Mouse (Mus musculus) adrenal gland, postnatal 0 days (tissue): ENCODE data around the gene Cops6. TPM values are rescaled to one million over a fixed set of nuclear protein-coding genes. Genes with fewer than 3 reads are reported as not detected.

Source experiments
- microRNA-seq: library from miRNA; unstranded; fragments of <30 nt; microRNA quantifications from one replicate; pipeline ENCODE4, GENCODE M21; 2016; ENCODE audit warnings: borderline replicate concordance; ENCODE audit not compliant: insufficient number of aligned reads
- polyA plus RNA-seq: library from polyadenylated mRNA; unstranded; fragments of >200 nt; fragmentation: Nextera tagmentation; extraction: Ambion mirVana; gene quantifications from 2 replicates; pipeline ENCODE4 v1.2.1, GENCODE M21; 2015

Gene Cops6
- polyA plus RNA-seq: 198 and 240 TPM in 2 replicates

GRCm38 (mm10) chr5:138160842-138161665, at the start of gene Cops6:
Gene Cops6 (plus strand): TSS chr5:138161071.

GRCm38 (mm10) chr5:138116255-138117198, 44.3 kb upstream of the Cops6 start, which contains the start of gene Zscan21:
Gene Zscan21 (plus strand): TSS chr5:138116903.

GRCm38 (mm10) chr5:138155443-138155976, 5.4 kb upstream of the Cops6 start, which contains the start of gene Zfp113:
Gene Zfp113 (minus strand): TSS chr5:138155744.

GRCm38 (mm10) chr5:138171695-138172491, 11.0 kb downstream of the Cops6 start, which contains the start of the genes Ap4m1 and Mcm7:
Gene Ap4m1 (plus strand): TSS chr5:138172002.
Gene Mcm7 (minus strand): TSS chr5:138172422.

DNA sequence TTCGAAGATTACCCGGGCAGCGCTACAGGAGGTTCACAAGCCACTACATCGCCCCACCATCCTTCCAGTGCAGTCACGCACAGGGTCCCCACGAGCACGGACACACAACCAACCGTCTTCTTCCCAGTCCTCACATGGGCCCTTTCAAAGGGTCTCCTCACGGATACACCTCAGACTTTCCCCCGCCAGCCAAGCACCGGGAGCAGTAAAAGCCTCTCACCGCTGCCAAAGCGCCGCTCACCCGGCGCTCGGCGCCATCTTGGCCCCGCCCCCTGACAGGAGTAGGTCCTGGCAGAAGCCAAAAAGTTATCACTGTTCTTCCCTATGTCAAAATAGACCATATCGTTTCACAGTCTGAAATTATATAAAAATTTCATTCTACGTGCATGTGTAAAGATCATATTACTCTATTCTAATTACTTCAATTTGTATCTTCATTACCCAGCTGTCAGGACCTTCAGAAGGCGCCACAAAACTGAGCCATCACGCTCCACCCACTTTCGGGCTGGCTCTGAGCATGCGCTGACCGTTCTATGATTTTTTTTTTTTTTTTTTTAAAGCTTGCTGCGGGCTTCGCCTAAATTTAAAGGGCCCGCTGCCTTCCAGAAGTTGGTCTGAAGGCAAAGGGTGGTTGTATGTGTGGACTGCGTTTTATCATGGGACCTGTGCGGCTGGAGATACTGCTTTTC, 26.2 kb downstream of the Cops6 start, which contains the start of the genes Taf6 and Cnpy4:
Gene Taf6 (minus strand): TSS at position 502 of the 689 bp plus-strand sequence.
Gene Cnpy4 (plus strand): TSS at position 536 of the 689 bp plus-strand sequence.

GRCm38 (mm10) chr5:138193771-138194727, 33.2 kb downstream of the Cops6 start, which contains the start of gene Mblac1:
Gene Mblac1 (plus strand): TSS chr5:138194314.

Small RNAs within 50 kb of the gene (microRNA-seq; reads per million reads assigned to microRNA genes)
- gene Mir106b: 1,510 reads per million, percentile 81 among the genes with 10 or more reads in this experiment
- gene Mir25: 330 reads per million, percentile 59 among the genes with 10 or more reads in this experiment
- gene Mir93: 1,712 reads per million, percentile 82 among the genes with 10 or more reads in this experiment

Other genes starting within 250 kb of the Cops6 start
- 2.0 and 2.4 TPM in 2 replicates for gene Cyp3a13, start 239.5 kb upstream of the Cops6 start, polyA plus RNA-seq
- gene Gjc3, start 198.0 kb upstream of the Cops6 start, polyA plus RNA-seq: 2.4 and 2.7 TPM in 2 replicates
- 17.9 and 28.3 TPM in 2 replicates for gene Azgp1, start 179.6 kb upstream of the Cops6 start, polyA plus RNA-seq
- gene Smok3a, start 139.8 kb upstream of the Cops6 start, polyA plus RNA-seq: not detected in 2 replicates
- gene Smok3b, start 139.6 kb upstream of the Cops6 start, polyA plus RNA-seq: not detected in 2 replicates
- not detected in 2 replicates for gene Smok3c, start 107.9 kb upstream of the Cops6 start, polyA plus RNA-seq
- 8.4 and 10.3 TPM in 2 replicates for gene Zkscan1, start 76.0 kb upstream of the Cops6 start, polyA plus RNA-seq
- gene Zscan21, start 44.2 kb upstream of the Cops6 start, polyA plus RNA-seq: 27.5 and 28.0 TPM in 2 replicates
- gene Zfp113, start 5.3 kb upstream of the Cops6 start, polyA plus RNA-seq: 9.4 and 12.4 TPM in 2 replicates
- gene Ap4m1, start 10.9 kb downstream of the Cops6 start, polyA plus RNA-seq: 9.8 and 16.1 TPM in 2 replicates
- 55.5 and 71.3 TPM in 2 replicates for gene Mcm7, start 11.4 kb downstream of the Cops6 start, polyA plus RNA-seq
- 35.0 and 47.4 TPM in 2 replicates for gene Taf6, start 26.4 kb downstream of the Cops6 start, polyA plus RNA-seq
- 36.8 and 39.6 TPM in 2 replicates for gene Cnpy4, start 26.4 kb downstream of the Cops6 start, polyA plus RNA-seq
- gene Mblac1, start 33.2 kb downstream of the Cops6 start, polyA plus RNA-seq: 6.1 and 7.2 TPM in 2 replicates
- gene Nxpe5, start 64.8 kb downstream of the Cops6 start, polyA plus RNA-seq: 0.22 and 0.44 TPM in 2 replicates
- gene Lamtor4, start 94.4 kb downstream of the Cops6 start, polyA plus RNA-seq: 145 and 181 TPM in 2 replicates
- gene BC037034, start 103.0 kb downstream of the Cops6 start, polyA plus RNA-seq: 5.3 and 6.4 TPM in 2 replicates
- 1.0 and 1.4 TPM in 2 replicates for gene Gal3st4, start 111.8 kb downstream of the Cops6 start, polyA plus RNA-seq
- 0.22 and 0.28 TPM in 2 replicates for gene Gm43720, start 118.9 kb downstream of the Cops6 start, polyA plus RNA-seq
- gene Gpc2, start 118.9 kb downstream of the Cops6 start, polyA plus RNA-seq: 4.1 and 5.5 TPM in 2 replicates
- gene Stag3, start 119.2 kb downstream of the Cops6 start, polyA plus RNA-seq: 0.80 and 1.1 TPM in 2 replicates
- gene Pvrig, start 180.9 kb downstream of the Cops6 start, polyA plus RNA-seq: 0.17 and 0.57 TPM in 2 replicates